Mouse (Mus musculus): ENCODE data around the gene Gm49378. TPM values are rescaled to one million over a fixed set of nuclear protein-coding genes. Genes with fewer than 3 reads are reported as not detected.

Gm49378 gene
- polyA plus RNA-seq (2015; fragmentation: Nextera tagmentation; extraction: Ambion mirVana) = 1.2 and 1.3 TPM in 2 replicates

DNA sequence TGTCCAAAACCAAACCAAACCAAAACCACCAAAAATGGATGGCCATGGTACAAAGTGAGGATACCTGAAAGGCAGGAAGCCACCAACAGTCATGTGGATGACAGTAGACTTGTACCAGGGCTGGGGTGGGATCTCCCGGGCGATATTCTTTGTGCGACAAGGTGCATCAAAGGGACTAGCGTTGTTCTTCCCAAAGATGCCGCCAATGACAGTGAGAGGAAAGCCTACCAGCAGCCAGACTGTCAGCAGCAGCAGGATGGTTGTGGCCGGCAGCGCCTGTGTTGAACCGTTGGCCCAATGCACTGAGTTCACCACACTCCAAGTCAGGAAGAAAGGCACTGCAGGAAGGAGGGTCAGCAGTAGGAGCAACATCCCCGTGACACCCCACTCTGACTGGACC lies at the start of gene Gm49378:
TSS of gene Gm49378 (minus strand) at position 101 of the 400 bp plus-strand sequence.
- H3K9me3 ChIP-seq (ENCODE audit: control insufficient read depth, low read length) = no peaks in the 10 kb centered on the region
- no peak within 1 kb of the TSS for H3K4me3 ChIP-seq (ENCODE audit: low read depth, low read length)
- no peaks in the 10 kb centered on the region for H3K27me3 ChIP-seq (ENCODE audit: control insufficient read depth, insufficient read depth, low read length)
- 92% methylated on average over 9 of the region's 9 CpGs for WGBS
- TF ChIP-seq EP300 (optimal IDR thresholded peaks at IDR 0.05) = no peak
- TF ChIP-seq CTCF (IDR thresholded peaks at IDR 0.05; ENCODE audit: low read depth) = no peak
- ATAC-seq (ENCODE audit: low FRiP score, low TSS enrichment) (no peak), DNase-seq (ENCODE audit: low spot score) (no peak)
- no peak within 1 kb of the TSS for H3K27ac ChIP-seq (replicated peaks)
- no peaks in the 10 kb centered on the region; the same call in 1 of the 2 replicates for H3K4me1 ChIP-seq (replicated peaks; ENCODE audit: control insufficient read depth, insufficient read depth)
- peaks cover 13% of the 10 kb centered on the region for H3K36me3 ChIP-seq (ENCODE audit: control insufficient read depth, insufficient read depth, low read length)
- H3K4me2 ChIP-seq (replicated peaks; ENCODE audit: low read depth) = no peak within 1 kb of the TSS
- H3K9ac ChIP-seq (ENCODE audit: low read length) = no peak within 1 kb of the TSS

DNA sequence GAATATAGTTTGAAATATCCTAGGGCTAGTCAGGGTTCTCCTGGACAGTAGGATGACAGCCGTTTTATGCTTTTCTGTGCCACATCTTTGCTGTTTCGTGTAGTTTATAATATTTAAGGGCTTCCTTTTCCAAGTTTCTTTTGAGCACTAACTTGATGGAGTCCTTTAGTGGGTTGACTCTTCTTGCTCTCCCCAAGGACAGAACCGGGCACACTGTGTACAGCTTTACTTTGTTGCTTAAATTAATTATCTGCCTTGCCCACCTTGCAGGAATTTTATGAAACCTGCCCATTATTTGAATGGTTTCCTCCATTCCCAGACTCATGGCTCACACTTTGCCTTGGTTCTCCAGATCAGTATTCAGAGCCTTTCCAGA lies 44.4 kb upstream of the Gm49378 start:
- peak overlapping the region; percentile 43; the same call in 1 of the 2 replicates for H3K9ac ChIP-seq (ENCODE audit: low read length)
- ATAC-seq (ENCODE audit: low FRiP score, low TSS enrichment) = no peak
- WGBS = 9% methylated on average over 3 of the region's 3 CpGs

DNA sequence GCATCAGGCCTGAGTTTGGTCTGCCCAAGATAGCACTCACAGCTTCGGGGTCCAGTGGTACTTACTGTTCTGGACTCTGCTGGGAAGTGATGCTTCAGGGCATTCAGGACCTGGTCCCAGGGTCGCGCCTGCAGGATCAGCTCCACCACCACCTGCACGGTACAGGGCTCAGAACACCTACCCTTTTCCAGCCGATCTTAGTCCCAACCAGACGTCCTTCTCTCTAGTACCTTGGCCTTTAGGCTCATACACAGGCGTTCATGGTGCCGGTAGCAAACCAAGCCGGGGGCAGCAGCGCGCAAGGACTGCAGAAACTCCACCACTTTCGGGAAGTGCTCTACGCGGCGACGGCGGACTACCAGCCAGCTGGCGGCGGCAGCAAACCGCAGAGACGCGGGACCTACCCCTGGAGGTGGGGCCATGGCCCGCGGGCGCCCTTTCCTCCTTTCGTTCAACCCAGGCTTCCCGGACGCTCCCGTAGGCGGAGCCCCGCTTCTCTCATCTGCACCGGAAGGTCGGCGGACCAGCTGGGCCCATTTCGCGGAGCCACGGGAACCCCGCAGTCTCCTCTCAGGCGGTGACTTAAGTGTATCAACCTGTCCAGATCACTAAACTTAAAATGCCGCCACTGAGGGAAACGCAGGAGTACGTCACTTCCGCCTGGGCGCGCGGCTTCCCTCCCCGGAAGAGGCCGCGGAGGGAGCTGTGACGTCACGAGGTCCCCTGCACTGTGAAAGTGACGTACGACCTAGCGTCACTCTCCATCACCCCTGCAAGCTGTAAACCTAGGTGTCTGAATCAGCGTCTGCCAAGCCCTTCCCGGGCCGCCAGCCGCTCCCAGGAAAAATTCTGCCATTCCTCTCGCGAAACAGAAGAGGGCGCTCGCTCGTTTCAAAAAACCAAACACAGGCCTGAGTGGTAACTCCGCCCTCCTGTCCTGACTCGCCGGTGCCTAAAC lies 43.7 kb upstream of the Gm49378 start, which contains the start of gene Tinf2:
TSS of gene Tinf2 (minus strand) at position 661 of the 958 bp plus-strand sequence.
- no peaks in the 10 kb centered on the region for H3K9me3 ChIP-seq (ENCODE audit: control insufficient read depth, low read length)
- H3K27ac ChIP-seq (replicated peaks) = peak within 1 kb of the TSS; percentile 90
- H3K27me3 ChIP-seq (ENCODE audit: control insufficient read depth, insufficient read depth, low read length) = no peaks in the 10 kb centered on the region
- under 1% methylated on average over 66 of the region's 66 CpGs for WGBS
- peak within 1 kb of the TSS; percentile 83 for H3K4me2 ChIP-seq (replicated peaks; ENCODE audit: low read depth)
- peak; percentile 99 for ATAC-seq (ENCODE audit: low FRiP score, low TSS enrichment)
- TF ChIP-seq EP300 (optimal IDR thresholded peaks at IDR 0.05) (peak; percentile 63), CTCF (IDR thresholded peaks at IDR 0.05; ENCODE audit: low read depth) (peak; percentile 90)
- DNase-seq (ENCODE audit: low spot score) = peak; percentile 98
- peak within 1 kb of the TSS; percentile 76 for H3K4me3 ChIP-seq (ENCODE audit: low read depth, low read length)
- no peaks in the 10 kb centered on the region for H3K4me1 ChIP-seq (replicated peaks; ENCODE audit: control insufficient read depth, insufficient read depth)
- peak within 1 kb of the TSS; percentile 77 for H3K9ac ChIP-seq (ENCODE audit: low read length)
- peaks cover 11% of the 10 kb centered on the region for H3K36me3 ChIP-seq (ENCODE audit: control insufficient read depth, insufficient read depth, low read length)

More for the DNA sequence above, 44.4 kb upstream of the Gm49378 start:
- H3K27ac ChIP-seq (replicated peaks) = peak overlapping the region; percentile 90
- no peaks in the 10 kb centered on the region for H3K4me1 ChIP-seq (replicated peaks; ENCODE audit: control insufficient read depth, insufficient read depth)
- no peak for TF ChIP-seq EP300 (optimal IDR thresholded peaks at IDR 0.05)
- TF ChIP-seq CTCF (IDR thresholded peaks at IDR 0.05; ENCODE audit: low read depth) = no peak
- no peaks in the 10 kb centered on the region for H3K9me3 ChIP-seq (ENCODE audit: control insufficient read depth, low read length)
- no peaks in the 10 kb centered on the region for H3K27me3 ChIP-seq (ENCODE audit: control insufficient read depth, insufficient read depth, low read length)
- peaks cover 11% of the 10 kb centered on the region for H3K36me3 ChIP-seq (ENCODE audit: control insufficient read depth, insufficient read depth, low read length)
- peak overlapping the region; percentile 76 for H3K4me3 ChIP-seq (ENCODE audit: low read depth, low read length)
- DNase-seq (ENCODE audit: low spot score) = no peak
- peak overlapping the region; percentile 83 for H3K4me2 ChIP-seq (replicated peaks; ENCODE audit: low read depth)

DNA sequence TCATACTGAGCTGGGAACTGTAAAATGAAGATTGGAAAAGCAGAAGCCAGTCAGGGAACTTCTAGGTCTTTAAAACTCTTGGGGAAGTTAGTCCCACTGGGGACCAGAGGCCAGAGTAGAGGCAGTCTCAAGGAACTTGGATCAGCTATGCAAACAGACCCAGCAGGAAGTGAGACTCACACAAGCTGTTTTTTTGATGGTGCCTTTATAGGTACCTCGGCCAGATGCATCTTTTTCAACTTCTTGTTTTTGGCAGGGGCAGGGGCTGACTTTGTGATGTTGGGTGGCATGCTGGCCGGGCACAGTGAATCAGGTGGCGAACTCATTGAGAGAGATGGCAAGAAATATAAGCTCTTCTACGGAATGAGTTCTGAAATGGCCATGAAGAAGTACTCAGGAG lies 39.9 kb upstream of the Gm49378 start:
- Histone ChIP-seq H3K4me2 (replicated peaks; ENCODE audit: low read depth) (no peak overlapping the region), H3K27ac (replicated peaks) (no peak overlapping the region), H3K27me3 (ENCODE audit: control insufficient read depth, insufficient read depth, low read length) (no peaks in the 10 kb centered on the region), H3K4me3 (ENCODE audit: low read depth, low read length) (no peak overlapping the region), H3K9me3 (ENCODE audit: control insufficient read depth, low read length) (no peaks in the 10 kb centered on the region), H3K9ac (ENCODE audit: low read length) (no peak overlapping the region), H3K4me1 (replicated peaks; ENCODE audit: control insufficient read depth, insufficient read depth) (peaks cover 3% of the 10 kb centered on the region; the same call in 1 of the 2 replicates), H3K36me3 (ENCODE audit: control insufficient read depth, insufficient read depth, low read length) (peaks cover 11% of the 10 kb centered on the region)
- DNase-seq (ENCODE audit: low spot score) (no peak), ATAC-seq (ENCODE audit: low FRiP score, low TSS enrichment) (no peak)
- 77% methylated on average over 4 of the region's 4 CpGs for WGBS
- no peak for TF ChIP-seq EP300 (optimal IDR thresholded peaks at IDR 0.05)
- TF ChIP-seq CTCF (IDR thresholded peaks at IDR 0.05; ENCODE audit: low read depth) = no peak

DNA sequence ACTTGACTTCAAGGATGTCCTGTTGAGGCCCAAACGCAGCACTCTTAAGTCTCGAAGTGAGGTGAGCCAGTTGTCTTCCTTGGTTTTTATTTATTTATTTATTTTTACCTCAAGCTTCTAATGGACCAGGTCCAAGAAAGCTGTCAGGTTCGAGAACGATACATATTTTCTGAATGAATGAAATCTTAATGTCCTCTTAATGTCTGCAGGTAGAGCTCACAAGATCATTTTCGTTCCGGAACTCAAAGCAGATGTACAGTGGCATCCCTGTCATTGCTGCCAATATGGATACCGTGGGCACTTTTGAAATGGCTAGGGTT lies 35.0 kb upstream of the Gm49378 start:
- DNase-seq (ENCODE audit: low spot score) (no peak), ATAC-seq (ENCODE audit: low FRiP score, low TSS enrichment) (no peak)
- Histone ChIP-seq H3K9ac (ENCODE audit: low read length) (peak overlapping the region; percentile 84), H3K4me1 (replicated peaks; ENCODE audit: control insufficient read depth, insufficient read depth) (peaks cover 3% of the 10 kb centered on the region; the same call in 1 of the 2 replicates), H3K4me3 (ENCODE audit: low read depth, low read length) (peak overlapping the region; percentile 78), H3K27ac (replicated peaks) (no peak overlapping the region; the same call in 1 of the 2 replicates), H3K9me3 (ENCODE audit: control insufficient read depth, low read length) (no peaks in the 10 kb centered on the region), H3K27me3 (ENCODE audit: control insufficient read depth, insufficient read depth, low read length) (no peaks in the 10 kb centered on the region), H3K36me3 (ENCODE audit: control insufficient read depth, insufficient read depth, low read length) (no peaks in the 10 kb centered on the region; the same call in 1 of the 2 replicates), H3K4me2 (replicated peaks; ENCODE audit: low read depth) (peak overlapping the region; percentile 84)
- WGBS = 68% methylated on average over 7 of the region's 7 CpGs
- TF ChIP-seq CTCF (IDR thresholded peaks at IDR 0.05; ENCODE audit: low read depth) (no peak), EP300 (optimal IDR thresholded peaks at IDR 0.05) (no peak)
